Mouse (Mus musculus) ES-E14 (cell line): ENCODE results near the gene Cfb. TPM values are rescaled to one million over a fixed set of nuclear protein-coding genes. Genes with fewer than 3 reads are reported as not detected.

ENCODE experiments used
- DNase-seq: peaks from one replicate; pipeline ENCODE4 v3.0.0-alpha.2; 2013; ENCODE audit warnings: low read depth, low spot score
- H3K27ac ChIP-seq: 2 replicates; pipeline ENCODE4 v1.5.1; 2012; ENCODE audit warnings: low read depth, mild to moderate bottlenecking, low read length, moderate library complexity, mixed read lengths; ENCODE audit not compliant: poor library complexity, insufficient read depth, severe bottlenecking
- H3K36me3 ChIP-seq: 2 replicates; pipeline ENCODE4 v1.6.1; 2012; ENCODE audit warnings: mild to moderate bottlenecking, low read length, moderate library complexity, mixed read lengths; ENCODE audit not compliant: control insufficient read depth, poor library complexity, insufficient read depth, severe bottlenecking
- H3K4me1 ChIP-seq, 2 experiments: fragments of 150-350 bp in 1 of 2; sonication (generic) in 1 of 2; 2 replicates each; pipeline ENCODE4 v1.6.1; 2012; ENCODE audit warnings: low read length in 2 of 2, mild to moderate bottlenecking in 1 of 2, mixed read lengths in 1 of 2; ENCODE audit not compliant: control insufficient read depth in 2 of 2, insufficient read depth in 2 of 2, poor library complexity in 1 of 2
- H3K4me3 ChIP-seq, 2 experiments: fragments of 150-350 bp in 1 of 2; sonication (generic) in 1 of 2; 2 replicates each; pipeline ENCODE4 v1.5.1; 2012; ENCODE audit warnings: low read length in 2 of 2, low read depth in 1 of 2, mild to moderate bottlenecking in 1 of 2, mixed read lengths in 1 of 2; ENCODE audit not compliant: insufficient read depth in 1 of 2, poor library complexity in 1 of 2, severe bottlenecking in 1 of 2
- H3K9ac ChIP-seq: 2 replicates; pipeline ENCODE4 v1.6.1; 2012; ENCODE audit warnings: low read depth, mild to moderate bottlenecking, low read length, mixed read lengths; ENCODE audit not compliant: poor library complexity, insufficient read depth, severe bottlenecking
- H3K9me3 ChIP-seq: fragments of 150-350 bp; sonication (generic); 2 replicates; pipeline ENCODE4 v1.6.1; 2012; ENCODE audit warnings: low read depth, mild to moderate bottlenecking, low read length; ENCODE audit not compliant: control insufficient read depth, insufficient read depth
- CHD2 ChIP-seq: IDR thresholded peaks from 2 replicates; pipeline ENCODE4 v1.6.1; 2014; ENCODE audit warnings: mild to moderate bottlenecking, low read depth, low read length, inconsistent platforms
- HCFC1 ChIP-seq: IDR thresholded peaks from 2 replicates; pipeline ENCODE4 v1.6.1; 2012; ENCODE audit warnings: low read length, inconsistent platforms, borderline replicate concordance; ENCODE audit not compliant: insufficient read depth
- MAFK ChIP-seq: IDR thresholded peaks from 2 replicates; pipeline ENCODE4 v1.6.1; 2014; ENCODE audit warnings: mild to moderate bottlenecking, low read depth, low read length, inconsistent platforms; ENCODE audit not compliant: insufficient read depth
- ZC3H11A ChIP-seq: IDR thresholded peaks from 2 replicates; pipeline ENCODE4 v1.6.1; 2012; ENCODE audit warnings: low read depth, mild to moderate bottlenecking, inconsistent platforms, low read length, borderline replicate concordance
- ZNF384 ChIP-seq: IDR thresholded peaks from 2 replicates; pipeline ENCODE4 v1.6.1; 2012; ENCODE audit warnings: low read depth, low read length, inconsistent platforms
- in situ Hi-C, 2 experiments: fragments of 600-800 bp; cut with MboI; formaldehyde crosslinking; loops; one replicate each; pipeline ENCODE4 v1.15.1; 2025; ENCODE audit warnings: low sequenced_read_pairs in 2 of 2, inconsistent platforms in 1 of 2; ENCODE audit not compliant: unreplicated experiment in 2 of 2
- total RNA-seq: library from RNA; depleted of rRNA; stranded (reverse); fragments of 300-350 nt; gene quantifications from 2 replicates; pipeline ENCODE4 v1.2.3, GENCODE M21; 2012

Cfb gene
- total RNA-seq, 1 experiment: 0.18 TPM

- no peak for TF ChIP-seq ZNF384
- TF ChIP-seq CHD2: no peak
- TF ChIP-seq ZC3H11A: no peak
- TF ChIP-seq HCFC1: no peak
- Histone ChIP-seq H3K27ac (no peak overlapping the region), H3K9me3 (no peaks in the 10 kb centered on the region), H3K4me1 (no peaks in the 10 kb centered on the region), H3K9ac (no peak overlapping the region), H3K36me3 (no peaks in the 10 kb centered on the region), H3K4me3 (no peak overlapping the region)
- no peak for DNase-seq
- in situ Hi-C loops: no loop called here
Measured at GRCm38 (mm10) chr17:34865981-34866380, 3.7 kb upstream of the Cfb start.

GRCm38 (mm10) chr17:34861704-34862415 is 458 bp downstream of the Cfb start:
- H3K4me1 ChIP-seq: peaks cover 0 to 3% of the 10 kb centered on the region in 2 experiments; a peak in 2 of 4 replicates
- in situ Hi-C loops: no loop called here
- H3K4me3 ChIP-seq: no peak overlapping the region
- H3K9me3 ChIP-seq: no peaks in the 10 kb centered on the region
- H3K36me3 ChIP-seq: peaks cover 4% of the 10 kb centered on the region; the same call in 1 of the 2 replicates
- TF ChIP-seq CHD2: no peak
- DNase-seq: no peak
- H3K27ac ChIP-seq: no peak overlapping the region
- H3K9ac ChIP-seq: no peak overlapping the region

- TF ChIP-seq MAFK: no peak
- TF ChIP-seq CHD2: no peak
- TF ChIP-seq ZC3H11A: no peak
- no peak for TF ChIP-seq HCFC1
- Histone ChIP-seq H3K27ac (no peak overlapping the region), H3K4me1 (peaks cover 0 to 3% of the 10 kb centered on the region in 2 experiments; a peak in 2 of 4 replicates), H3K36me3 (peaks cover 13% of the 10 kb centered on the region), H3K9me3 (no peaks in the 10 kb centered on the region), H3K9ac (no peak overlapping the region), H3K4me3 (no peak overlapping the region)
- in situ Hi-C loops: no loop called here
- no peak for DNase-seq
Measured at GRCm38 (mm10) chr17:34860514-34860913, 1.8 kb downstream of the Cfb start.

- H3K27ac ChIP-seq: no peak overlapping the region
- H3K4me1 ChIP-seq: peaks cover 0 to 3% of the 10 kb centered on the region in 2 experiments; a peak in 2 of 4 replicates
- TF ChIP-seq MAFK (no peak), CHD2 (no peak), HCFC1 (no peak), ZNF384 (no peak), ZC3H11A (no peak)
- in situ Hi-C loops: no loop called here
- H3K36me3 ChIP-seq: peaks cover 28% of the 10 kb centered on the region
- no peak overlapping the region for H3K9ac ChIP-seq
- H3K9me3 ChIP-seq: no peaks in the 10 kb centered on the region
- no peak for DNase-seq
- H3K4me3 ChIP-seq: no peak overlapping the region
Measured at GRCm38 (mm10) chr17:34858670-34859069, 3.6 kb downstream of the Cfb start.

GRCm38 (mm10) chr17:34855825-34856224 is 6.5 kb downstream of the Cfb start:
- no peak overlapping the region for H3K9ac ChIP-seq
- H3K4me1 ChIP-seq: peaks cover 0 to 7% of the 10 kb centered on the region in 2 experiments; a peak in 2 of 4 replicates
- no peak overlapping the region for H3K27ac ChIP-seq
- no peak for DNase-seq
- H3K36me3 ChIP-seq: peaks cover 40% of the 10 kb centered on the region
- in situ Hi-C loops: no loop called here
- no peaks in the 10 kb centered on the region for H3K9me3 ChIP-seq
- TF ChIP-seq MAFK: no peak
- TF ChIP-seq CHD2: no peak
- no peak for TF ChIP-seq ZNF384
- TF ChIP-seq ZC3H11A: no peak
- TF ChIP-seq HCFC1: no peak
- no peak overlapping the region for H3K4me3 ChIP-seq
